Mouse (Mus musculus) ES-Bruce4 (cell line): Measurements from ENCODE around the gene Bspry. TPM values are rescaled to one million over a fixed set of nuclear protein-coding genes. Genes with fewer than 3 reads are reported as not detected.
"Not testable (repeated sequence)": the region's sequence is repeated elsewhere in the genome, so short reads cannot be mapped to it uniquely, and the experiment has no call there.

Experiments used
- H3K27ac ChIP-seq: 2 replicates; pipeline ENCODE4 v1.5.1; 2012; ENCODE audit warnings: low read length, inconsistent platforms; ENCODE audit not compliant: insufficient read depth
- H3K27me3 ChIP-seq: 2 replicates; pipeline ENCODE4 v1.6.1; 2012; ENCODE audit warnings: mild to moderate bottlenecking, low read length, inconsistent platforms; ENCODE audit not compliant: control insufficient read depth, poor library complexity, insufficient read depth, severe bottlenecking
- H3K36me3 ChIP-seq: 2 replicates; pipeline ENCODE4 v1.6.1; 2012; ENCODE audit warnings: inconsistent platforms, mild to moderate bottlenecking, low read length, moderate library complexity; ENCODE audit not compliant: control insufficient read depth, poor library complexity, insufficient read depth, severe bottlenecking
- H3K4me1 ChIP-seq: one replicate; pipeline ENCODE4 v1.8.1; 2011; ENCODE audit warnings: low read length; ENCODE audit not compliant: control insufficient read depth, insufficient read depth
- H3K4me3 ChIP-seq: 2 replicates; pipeline ENCODE4 v1.5.1; 2011; ENCODE audit warnings: low read depth, mild to moderate bottlenecking, low read length
- H3K9ac ChIP-seq: 2 replicates; pipeline ENCODE4 v1.6.1; 2012; ENCODE audit warnings: low read depth, mild to moderate bottlenecking, inconsistent platforms; ENCODE audit not compliant: poor library complexity, severe bottlenecking
- H3K9me3 ChIP-seq: replicated peaks from 2 replicates; pipeline ENCODE4 v1.6.1; 2012; ENCODE audit warnings: mild to moderate bottlenecking, low read length, inconsistent platforms; ENCODE audit not compliant: control insufficient read depth, poor library complexity, insufficient read depth, severe bottlenecking
- CTCF ChIP-seq: IDR thresholded peaks from one replicate; pipeline ENCODE4 v1.8.1; 2011; ENCODE audit warnings: low read depth, low read length
- EP300 ChIP-seq: IDR thresholded peaks from 2 replicates; pipeline ENCODE4 v1.6.1; 2011; ENCODE audit warnings: low read depth, low read length; ENCODE audit not compliant: insufficient read depth
- POLR2A ChIP-seq: IDR thresholded peaks from one replicate; pipeline ENCODE4 v1.8.1; 2011; ENCODE audit warnings: low read length; ENCODE audit not compliant: insufficient read depth
- polyA plus RNA-seq: library from polyadenylated mRNA; stranded (reverse); fragments of >200 nt; gene quantifications from 2 replicates; pipeline ENCODE4 v1.2.4, GENCODE M21; 2011; ENCODE audit warnings: low read depth; ENCODE audit not compliant: missing spikeins, insufficient read depth, insufficient read length

The Bspry gene
- polyA plus RNA-seq, 1 experiment = 18.5 TPM

DNA sequence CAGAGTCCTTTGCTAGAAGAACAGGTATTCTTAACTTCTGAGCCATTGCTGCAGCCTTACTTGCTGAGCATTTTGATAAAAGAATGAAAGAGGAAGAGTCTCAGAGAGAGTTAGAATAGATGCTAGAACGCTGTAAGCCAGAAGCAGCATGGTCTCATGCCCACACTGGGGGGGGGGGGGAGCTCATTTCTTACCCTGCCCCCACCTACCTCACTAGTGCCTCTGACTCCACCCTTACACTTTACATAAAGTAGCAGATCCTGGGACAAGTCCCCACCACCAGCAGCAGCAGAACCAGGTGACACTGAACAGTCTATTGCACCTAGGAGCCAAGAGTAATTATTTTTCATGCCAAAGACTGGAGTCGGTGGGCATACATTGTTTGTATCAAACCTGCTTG lies 4.7 kb upstream of the Bspry start:
- no peaks in the 10 kb centered on the region for H3K4me1 ChIP-seq
- no peak for TF ChIP-seq EP300
- TF ChIP-seq POLR2A = no peak
- TF ChIP-seq CTCF = no peak
- H3K9ac ChIP-seq = no peak overlapping the region
- H3K4me3 ChIP-seq = no peak overlapping the region
- H3K36me3 ChIP-seq = no peaks in the 10 kb centered on the region
- peaks cover 1% of the 10 kb centered on the region; the same call in 1 of the 2 replicates for H3K27me3 ChIP-seq
- no peaks in the 10 kb centered on the region for H3K9me3 ChIP-seq
- H3K27ac ChIP-seq = no peak overlapping the region

DNA sequence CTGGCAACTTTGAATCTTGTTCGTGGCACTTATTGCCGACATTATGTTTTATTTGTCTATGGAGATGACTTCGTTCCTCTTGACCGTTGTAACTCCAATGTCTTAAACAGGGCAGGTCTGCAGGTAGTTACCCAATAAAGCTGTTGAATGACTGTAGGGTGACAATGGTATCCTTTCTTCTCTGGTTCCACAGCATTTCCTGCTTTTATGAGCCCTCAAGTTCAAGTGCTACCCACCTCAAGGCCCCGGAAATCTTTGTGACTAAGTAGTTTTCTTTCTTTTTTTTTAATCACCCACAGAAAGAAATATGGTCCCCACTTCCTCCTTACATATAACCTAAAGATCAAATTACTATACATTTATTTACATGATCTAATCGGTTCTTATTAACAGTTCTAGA lies 4.1 kb upstream of the Bspry start:
- Histone ChIP-seq H3K27me3 (peaks cover 1% of the 10 kb centered on the region; the same call in 1 of the 2 replicates), H3K36me3 (no peaks in the 10 kb centered on the region), H3K27ac (no peak overlapping the region), H3K9me3 (no peaks in the 10 kb centered on the region), H3K9ac (no peak overlapping the region), H3K4me3 (no peak overlapping the region), H3K4me1 (no peaks in the 10 kb centered on the region)
- no peak for TF ChIP-seq EP300
- TF ChIP-seq CTCF = no peak
- TF ChIP-seq POLR2A = no peak

DNA sequence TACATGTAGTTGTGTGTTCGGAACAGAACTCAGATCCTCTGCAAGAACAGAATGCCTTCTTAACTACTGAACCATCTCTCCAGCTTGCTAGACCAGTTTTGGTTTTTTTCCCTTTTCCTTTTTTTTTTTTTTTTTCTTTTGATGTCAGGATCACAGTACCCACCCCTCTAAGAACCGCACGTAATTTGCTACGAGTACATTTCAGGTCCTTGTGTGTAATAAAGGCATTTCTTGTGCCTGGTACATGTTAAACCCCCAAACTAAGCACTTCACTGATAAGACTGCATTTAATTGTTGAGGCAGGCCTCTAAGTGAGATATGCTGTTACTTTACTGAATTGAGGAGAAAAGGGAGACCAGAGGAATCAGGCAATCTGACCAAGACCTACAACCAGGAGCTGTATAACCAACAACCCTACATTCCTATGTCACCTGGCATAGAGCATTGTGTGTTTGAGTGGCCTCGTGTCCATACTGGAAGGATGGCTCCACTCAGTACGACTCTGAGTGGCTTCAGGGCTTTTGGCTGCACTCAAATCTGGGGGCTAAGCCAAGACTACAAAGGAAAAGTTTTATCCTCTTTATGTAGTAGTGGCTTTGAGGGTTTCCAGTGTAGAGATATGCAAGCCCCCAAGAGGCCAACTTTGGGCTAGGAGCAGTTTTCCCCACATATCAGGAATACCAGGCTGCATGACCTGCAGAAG lies 2.2 kb upstream of the Bspry start:
- no peak overlapping the region for H3K9ac ChIP-seq
- H3K4me3 ChIP-seq = no peak overlapping the region
- TF ChIP-seq CTCF (no peak), EP300 (no peak), POLR2A (no peak)
- no peak overlapping the region for H3K27ac ChIP-seq
- peaks cover 1% of the 10 kb centered on the region; the same call in 1 of the 2 replicates for H3K27me3 ChIP-seq
- no peaks in the 10 kb centered on the region for H3K9me3 ChIP-seq
- H3K4me1 ChIP-seq = no peaks in the 10 kb centered on the region
- H3K36me3 ChIP-seq = no peaks in the 10 kb centered on the region

DNA sequence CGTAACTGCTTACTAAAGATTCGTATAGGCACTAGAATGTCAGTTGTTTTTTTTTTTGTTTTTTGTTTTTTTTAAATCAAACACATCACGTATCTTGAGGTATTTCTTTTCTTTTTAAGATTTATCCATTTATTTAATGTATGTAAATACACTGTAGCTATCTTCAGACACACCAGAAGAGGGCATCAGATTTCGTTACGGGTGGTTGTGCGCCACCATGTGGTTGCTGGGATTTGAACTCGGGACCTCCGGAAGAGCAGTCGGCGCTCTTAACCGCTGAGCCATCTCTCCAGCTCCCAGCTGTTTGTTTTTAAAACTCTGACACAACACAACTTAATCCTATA lies 288 bp upstream of the Bspry start:
- Histone ChIP-seq H3K4me3 (peak overlapping the region; percentile 79), H3K9ac (peak overlapping the region; percentile 73)
- H3K9me3 ChIP-seq, H3K27ac ChIP-seq, H3K27me3 ChIP-seq, H3K36me3 ChIP-seq, H3K4me1 ChIP-seq: not testable (repeated sequence)

DNA sequence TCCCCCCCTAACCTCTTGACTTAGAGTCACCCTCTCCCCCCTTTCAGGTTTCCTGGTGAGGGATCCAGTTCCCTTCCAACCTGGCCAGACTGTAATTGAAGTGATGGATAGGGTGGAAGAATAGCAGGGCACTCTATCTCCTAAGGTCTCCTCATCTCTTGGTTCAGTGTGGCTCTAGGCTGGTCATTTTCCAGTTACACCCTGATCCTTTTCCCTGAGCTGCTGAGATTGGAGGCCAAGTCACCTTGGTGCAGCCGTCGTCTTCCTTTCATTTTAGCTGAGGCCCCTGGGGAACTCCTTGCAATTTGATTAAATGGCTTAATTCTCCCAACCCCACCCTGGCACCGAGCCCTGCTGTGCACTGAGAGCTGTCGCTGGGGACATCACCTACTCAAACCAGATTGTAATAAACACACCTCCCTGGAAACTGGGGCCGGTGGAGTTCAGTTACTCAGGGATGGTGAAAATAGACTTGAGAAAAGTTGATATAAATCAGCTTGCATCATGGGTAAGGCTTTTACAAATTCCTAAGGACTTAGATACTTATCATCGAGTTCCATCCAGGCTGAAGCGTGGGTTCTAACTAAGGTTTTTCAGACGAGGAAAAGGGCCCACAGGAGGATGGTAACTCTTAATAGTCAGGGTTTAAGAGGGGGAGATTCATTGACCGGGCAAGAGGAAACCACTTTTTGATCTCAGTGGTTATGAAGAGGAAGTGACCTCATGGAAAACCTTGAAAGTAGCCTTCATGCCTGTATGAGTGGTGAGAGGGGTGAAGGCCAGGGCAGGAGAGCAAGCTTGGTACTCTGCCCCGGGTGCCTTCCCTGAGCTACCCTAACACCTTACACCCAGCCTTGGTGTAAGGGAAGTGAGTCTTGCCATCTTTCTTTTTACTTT lies 1.1 kb downstream of the Bspry start:
- no peaks in the 10 kb centered on the region for H3K36me3 ChIP-seq
- H3K4me1 ChIP-seq = no peaks in the 10 kb centered on the region
- H3K4me3 ChIP-seq = peak overlapping the region; percentile 79
- no peak overlapping the region for H3K27ac ChIP-seq
- H3K9ac ChIP-seq = peak overlapping the region; percentile 73
- H3K27me3 ChIP-seq = peaks cover 1% of the 10 kb centered on the region; the same call in 1 of the 2 replicates
- TF ChIP-seq POLR2A (no peak), EP300 (no peak), CTCF (no peak)
- H3K9me3 ChIP-seq = no peaks in the 10 kb centered on the region

DNA sequence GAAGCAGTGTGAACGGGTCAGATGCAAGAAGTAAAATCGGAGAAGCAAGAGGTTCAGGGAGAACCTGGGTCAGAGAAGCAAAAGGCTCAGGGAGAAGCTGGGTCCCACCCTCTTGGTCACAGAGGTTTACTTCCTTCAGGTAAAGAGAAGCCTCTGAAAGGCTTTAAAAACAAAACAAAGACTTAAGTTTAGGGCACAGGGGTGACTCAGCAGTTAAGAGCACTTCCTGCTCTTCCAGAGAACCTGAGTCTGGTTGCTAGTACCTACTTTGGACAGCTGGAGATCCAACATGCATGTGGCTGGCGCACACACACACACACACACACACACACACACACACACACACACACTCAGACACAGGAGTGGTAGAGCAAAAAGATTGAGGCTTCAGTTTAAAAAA lies 5.1 kb downstream of the Bspry start:
- Histone ChIP-seq H3K4me3 (no peak overlapping the region), H3K9me3 (no peaks in the 10 kb centered on the region), H3K4me1 (no peaks in the 10 kb centered on the region), H3K36me3 (no peaks in the 10 kb centered on the region; the same call in 1 of the 2 replicates), H3K9ac (no peak overlapping the region), H3K27ac (no peak overlapping the region), H3K27me3 (no peaks in the 10 kb centered on the region)
- TF ChIP-seq EP300 = no peak
- TF ChIP-seq CTCF = no peak
- TF ChIP-seq POLR2A = no peak
